Mouse (Mus musculus) liver (tissue): Measurements from ENCODE around the gene Ccdc7b.
"Not testable (repeated sequence)": the region's sequence is repeated elsewhere in the genome, so short reads cannot be mapped to it uniquely, and the experiment has no call there.

Source experiments
- DNase-seq: peaks from one replicate; pipeline ENCODE4 v3.0.0-alpha.2; 2020; ENCODE audit warnings: mixed read lengths

Ccdc7b gene

DNA sequence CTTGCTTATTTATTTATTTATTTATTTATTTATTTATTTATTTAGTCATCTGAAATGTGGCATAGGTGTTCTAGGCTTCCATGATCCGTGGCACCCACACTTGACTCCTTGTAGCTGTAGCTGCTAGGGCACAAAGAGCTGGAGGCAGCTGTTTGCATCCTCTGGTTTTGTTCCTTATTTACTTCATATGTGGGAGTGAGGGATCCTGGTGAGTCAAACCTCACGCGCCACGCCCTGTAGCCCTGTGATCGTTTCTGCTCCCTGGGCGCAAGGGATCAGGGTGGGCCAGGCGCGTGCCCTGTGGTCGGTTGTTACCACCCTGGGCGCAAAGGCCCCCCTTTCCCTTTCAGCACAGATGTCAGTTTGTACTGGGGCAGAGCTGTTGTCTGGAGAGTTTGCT, at the start of gene Ccdc7b:
Gene Ccdc7b, plus strand, starts transcription at position 301 of the 400 bp plus-strand sequence.
- not testable (repeated sequence) for DNase-seq

DNA sequence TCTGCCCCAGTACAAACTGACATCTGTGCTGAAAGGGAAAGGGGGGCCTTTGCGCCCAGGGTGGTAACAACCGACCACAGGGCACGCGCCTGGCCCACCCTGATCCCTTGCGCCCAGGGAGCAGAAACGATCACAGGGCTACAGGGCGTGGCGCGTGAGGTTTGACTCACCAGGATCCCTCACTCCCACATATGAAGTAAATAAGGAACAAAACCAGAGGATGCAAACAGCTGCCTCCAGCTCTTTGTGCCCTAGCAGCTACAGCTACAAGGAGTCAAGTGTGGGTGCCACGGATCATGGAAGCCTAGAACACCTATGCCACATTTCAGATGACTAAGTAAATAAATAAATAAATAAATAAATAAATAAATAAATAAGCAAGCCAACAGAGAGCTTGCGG, 1.5 kb upstream of the Ccdc7b start, which contains the start of gene Ccdc7a:
Gene Ccdc7a, minus strand, starts transcription at position 101 of the 400 bp plus-strand sequence.
- DNase-seq, result not testable (repeated sequence)

DNA sequence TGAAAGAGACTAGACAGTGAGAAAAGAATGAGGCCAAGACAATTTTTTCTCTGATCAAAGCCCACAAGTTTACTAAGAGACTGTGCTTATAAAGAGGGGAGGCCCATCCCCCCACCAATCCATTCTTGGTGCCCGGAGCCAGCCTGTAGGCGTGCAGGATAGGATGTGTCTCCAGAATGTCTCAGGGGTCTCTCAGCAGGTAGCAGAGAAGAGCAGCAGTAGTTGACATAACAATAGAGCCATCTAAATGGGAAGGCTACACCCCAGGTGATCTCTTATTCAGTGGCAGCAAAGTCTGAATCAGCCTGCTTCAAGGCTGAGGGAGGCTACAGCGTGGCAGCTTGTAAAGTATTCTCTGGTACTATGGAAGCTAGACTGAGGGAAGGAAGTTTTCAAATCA, 48.8 kb downstream of the Ccdc7b start:
- DNase-seq, result not testable (repeated sequence)

DNA sequence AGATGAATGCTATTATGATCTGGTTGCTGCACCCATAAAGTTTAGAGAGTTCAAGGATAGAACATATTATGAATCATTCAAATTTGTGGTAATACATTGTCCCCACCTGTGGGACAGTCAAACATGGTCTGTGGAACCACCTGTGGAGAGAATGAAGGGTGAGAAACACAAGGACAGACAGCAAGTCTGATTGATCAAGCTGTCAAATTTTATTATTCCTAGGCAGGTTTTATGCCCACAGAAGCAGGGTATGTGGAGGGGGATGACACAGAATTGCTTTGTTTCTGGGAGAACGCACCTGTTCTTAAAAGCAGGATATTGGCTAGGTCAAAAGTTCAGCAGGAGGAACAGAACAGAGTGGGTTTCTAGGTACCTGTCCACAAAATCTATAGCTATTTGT, 64.6 kb downstream of the Ccdc7b start, which contains the start of gene Gm10999:
Gene Gm10999, minus strand, starts transcription at position 101 of the 400 bp plus-strand sequence.
- DNase-seq, result no peak

DNA sequence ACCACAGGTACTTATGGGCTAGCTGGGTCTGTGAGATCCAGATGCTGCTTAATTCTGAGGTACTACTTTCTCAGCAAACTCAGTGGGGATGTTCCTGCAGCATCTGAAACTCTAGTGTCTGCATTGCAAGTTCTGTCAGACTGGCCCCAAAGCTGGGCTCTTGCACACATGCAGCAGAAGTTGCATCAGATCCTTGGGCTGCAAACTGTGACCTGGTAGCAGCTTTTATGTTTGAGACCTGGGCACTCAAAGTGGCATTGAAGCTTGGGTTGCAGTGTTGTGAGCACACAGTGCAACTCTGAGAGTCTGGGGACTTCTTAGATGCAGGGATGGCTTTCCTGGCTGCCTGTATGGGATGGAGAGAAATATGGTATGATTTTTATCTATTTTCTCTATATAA, 66.5 kb downstream of the Ccdc7b start:
- no peak for DNase-seq
